Mouse (Mus musculus) thymus, adult 2 months (tissue): ENCODE data around the gene Rptn.

ENCODE experiments used
- CTCF ChIP-seq: fragments of 200-500 bp; IDR thresholded peaks from 2 replicates; pipeline ENCODE4 v1.5.1; 2012; ENCODE audit warnings: mild to moderate bottlenecking, control low read depth, low read length, moderate library complexity, borderline replicate concordance; ENCODE audit not compliant: control insufficient read depth, poor library complexity, insufficient read depth; ENCODE audit errors: extremely low read depth
- POLR2A ChIP-seq: fragments of 200-500 bp; IDR thresholded peaks from 2 replicates; pipeline ENCODE4 v1.6.1; 2012; ENCODE audit warnings: mild to moderate bottlenecking, low read length, control low read depth, moderate library complexity; ENCODE audit not compliant: control insufficient read depth, poor library complexity, insufficient read depth; ENCODE audit errors: extremely low read depth

GRCm38 (mm10) chr3:93361933-93362574 lies 31.4 kb upstream of the Rptn start:
- no peak for TF ChIP-seq CTCF
- no peak for TF ChIP-seq POLR2A
